Mouse (Mus musculus) left cerebral cortex, adult 9 months (tissue): ENCODE measurements around the gene Otp.

Experiments used
- DNase-seq, 2 experiments: peaks; one replicate each; pipeline ENCODE4 v3.0.0; 2022; ENCODE audit warnings: low spot score in 2 of 2

Gene Otp

GRCm38 (mm10) chr13:94874039-94874425 is 1.4 kb upstream of the Otp start:
- no peak for DNase-seq

GRCm38 (mm10) chr13:94874656-94875395 is 576 bp upstream of the Otp start:
- no peak for DNase-seq

GRCm38 (mm10) chr13:94876286-94877210 is 1.1 kb downstream of the Otp start:
- DNase-seq = no peak

- DNase-seq = no peak
Measured at GRCm38 (mm10) chr13:94877211-94877590, 1.8 kb downstream of the Otp start.

- no peak for DNase-seq
Measured at GRCm38 (mm10) chr13:94877991-94878745, 2.8 kb downstream of the Otp start.

GRCm38 (mm10) chr13:94881201-94881600 is 5.8 kb downstream of the Otp start:
- no peak for DNase-seq

GRCm38 (mm10) chr13:94882221-94882620 is 6.8 kb downstream of the Otp start:
- no peak for DNase-seq

GRCm38 (mm10) chr13:94882711-94883145 is 7.3 kb downstream of the Otp start:
- no peak for DNase-seq

GRCm38 (mm10) chr13:94883163-94883965 is 8.0 kb downstream of the Otp start:
- DNase-seq = no peak

GRCm38 (mm10) chr13:94883966-94884960 is 8.9 kb downstream of the Otp start:
- DNase-seq = no peak

- DNase-seq = no peak
Measured at GRCm38 (mm10) chr13:94885291-94886235, 10.2 kb downstream of the Otp start.

- no peak for DNase-seq
Measured at GRCm38 (mm10) chr13:94907841-94908240, 32.4 kb downstream of the Otp start.

GRCm38 (mm10) chr13:94912961-94913360 is 37.6 kb downstream of the Otp start:
- no peak for DNase-seq

GRCm38 (mm10) chr13:94915654-94916053 is 40.3 kb downstream of the Otp start:
- no peak for DNase-seq

GRCm38 (mm10) chr13:94928086-94928485 is 52.7 kb downstream of the Otp start:
- no peak for DNase-seq
